Mouse (Mus musculus) liver, postnatal 0 days (tissue): ENCODE measurements around the gene Clstn2.

Experiments used
- CTCF ChIP-seq: sonication (generic); IDR thresholded peaks from 2 replicates; pipeline ENCODE4 v1.5.1; 2016; ENCODE audit warnings: antibody characterized with exemption, low read depth
- EP300 ChIP-seq: IDR thresholded peaks from 2 replicates; pipeline ENCODE4 v1.6.1; 2016; ENCODE audit warnings: antibody characterized with exemption, low read depth, mild to moderate bottlenecking

- TF ChIP-seq CTCF = no peak
- no peak for TF ChIP-seq EP300
These were observed 372.0 kb downstream of the Clstn2 start for GRCm38 (mm10) chr9:97660989-97661388.
